Mouse (Mus musculus): ENCODE data around the gene 1700017B05Rik.
"Not testable (repeated sequence)": the region's sequence is repeated elsewhere in the genome, so short reads cannot be mapped to it uniquely, and the experiment has no call there.

Gene 1700017B05Rik

GRCm38 (mm10) chr9:57220356-57220755 is 42.1 kb downstream of the 1700017B05Rik start:
- no peak for DNase-seq (ENCODE audit: extremely low spot score, low spot score)

DNA sequence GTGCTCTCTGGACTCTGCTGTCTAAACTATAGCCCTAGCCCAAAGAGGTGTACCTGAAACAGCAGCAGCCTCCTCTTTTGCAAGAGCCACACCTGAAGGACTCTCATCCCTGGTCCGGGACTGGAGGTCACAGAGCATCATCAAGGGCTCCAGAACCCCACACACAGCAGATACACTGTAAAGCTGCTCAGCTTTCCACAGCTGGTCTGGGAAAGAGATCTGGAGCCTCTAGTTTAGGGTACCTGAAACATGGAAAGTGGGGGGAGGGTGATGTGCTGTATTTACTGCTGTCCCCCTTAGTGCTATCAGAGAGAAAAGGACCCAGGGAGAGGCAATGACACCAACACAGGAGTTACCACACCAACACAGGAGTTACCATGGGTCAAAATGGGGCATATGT is 42.9 kb downstream of the 1700017B05Rik start:
- no peak for DNase-seq (ENCODE audit: extremely low spot score, low spot score)

- no peak for DNase-seq (ENCODE audit: extremely low spot score, low spot score)
Observed at GRCm38 (mm10) chr9:57218776-57219175, 43.6 kb downstream of the 1700017B05Rik start.

DNA sequence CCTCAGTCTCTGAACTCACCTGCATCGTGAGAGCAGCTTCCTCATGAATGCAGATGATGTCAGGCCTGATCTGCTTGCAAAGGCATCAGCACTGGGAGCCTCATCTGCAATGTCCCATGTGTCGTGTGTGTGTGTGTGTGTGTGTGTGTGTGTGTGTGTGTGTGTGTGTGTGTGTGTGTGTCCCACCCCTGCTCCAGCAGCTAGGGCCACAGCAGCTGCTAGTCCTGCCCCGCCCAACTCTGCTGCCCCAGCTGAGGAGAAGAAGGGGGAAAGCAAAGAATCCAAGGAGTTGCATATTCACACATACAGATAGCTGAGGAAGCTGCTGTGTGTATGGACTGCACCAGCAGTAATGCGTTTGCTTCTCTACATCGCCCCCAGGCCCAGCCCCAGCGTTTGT is 45.2 kb downstream of the 1700017B05Rik start:
- DNase-seq (ENCODE audit: extremely low spot score, low spot score): no peak

DNA sequence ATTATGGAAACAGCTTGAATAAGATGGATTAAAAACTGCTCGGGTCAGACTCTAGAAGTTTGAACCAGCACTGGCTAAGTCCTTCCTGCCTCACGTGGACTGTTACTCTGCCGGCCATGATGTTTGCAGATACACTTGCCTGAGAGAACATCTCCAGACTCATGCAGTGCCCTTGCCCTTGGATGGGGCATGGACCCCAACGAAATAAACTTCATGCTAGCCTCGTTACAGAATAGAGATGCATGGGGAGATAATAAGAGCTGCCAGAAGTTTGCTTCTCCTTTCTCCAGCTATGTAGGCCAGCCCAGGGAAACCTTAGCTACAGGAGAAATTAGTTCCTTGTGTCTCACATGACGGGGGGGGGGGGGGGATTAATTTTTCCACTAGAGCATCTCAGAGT is 47.9 kb downstream of the 1700017B05Rik start:
- DNase-seq (ENCODE audit: extremely low spot score, low spot score): no peak

GRCm38 (mm10) chr9:57212448-57213222 is 49.8 kb downstream of the 1700017B05Rik start:
- no peak for DNase-seq (ENCODE audit: extremely low spot score, low spot score)

- peak; percentile 27 for DNase-seq (ENCODE audit: extremely low spot score, low spot score)
Observed at GRCm38 (mm10) chr9:57209316-57209715, 53.1 kb downstream of the 1700017B05Rik start.

GRCm38 (mm10) chr9:57206896-57207295 is 55.5 kb downstream of the 1700017B05Rik start:
- no peak for DNase-seq (ENCODE audit: extremely low spot score, low spot score)

GRCm38 (mm10) chr9:57203571-57203970 is 58.8 kb downstream of the 1700017B05Rik start:
- DNase-seq (ENCODE audit: extremely low spot score, low spot score): not testable (repeated sequence)
